Mouse (Mus musculus): Measurements from ENCODE around the gene Srpk1.

Gene Srpk1

DNA sequence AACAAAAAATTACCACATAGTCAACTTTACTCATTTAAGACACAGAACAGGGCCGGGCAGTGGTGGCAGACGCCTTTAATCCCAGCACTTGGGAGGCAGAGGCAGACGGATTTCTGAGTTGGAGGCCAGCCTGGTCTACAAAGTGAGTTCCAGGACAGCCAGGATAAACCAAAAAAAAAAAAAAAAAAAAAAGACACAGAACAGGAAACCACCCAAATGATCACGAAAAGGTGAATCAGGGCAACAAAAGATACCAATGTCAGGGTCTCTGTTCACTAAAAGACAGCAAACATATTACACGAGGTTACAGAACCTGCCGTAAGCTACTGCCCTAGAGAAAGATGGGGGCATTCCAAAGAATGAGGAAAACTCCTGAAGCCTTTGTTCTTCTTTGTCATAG is 9.4 kb downstream of the Srpk1 start:
- no peak for DNase-seq (ENCODE audit: low spot score)

DNA sequence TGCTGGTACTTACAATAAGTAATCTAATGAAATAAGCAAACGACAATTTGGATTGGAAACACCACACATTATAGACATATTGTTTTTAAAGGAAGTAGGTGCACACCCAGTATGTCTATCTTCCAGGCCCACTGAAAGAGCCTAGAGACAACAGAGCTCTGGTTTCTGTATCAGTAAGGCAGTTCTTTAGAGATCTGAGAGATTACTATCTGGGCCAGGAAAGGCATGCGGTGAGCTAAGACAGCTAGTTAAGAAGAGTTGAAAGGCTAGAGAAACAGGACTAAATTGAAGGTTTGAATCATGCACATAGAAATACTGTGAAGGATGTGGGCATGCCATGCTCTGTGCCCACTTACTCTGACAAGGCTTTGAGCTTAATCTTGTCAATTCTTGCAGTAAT is 9.9 kb downstream of the Srpk1 start:
- DNase-seq (ENCODE audit: low spot score): no peak

DNA sequence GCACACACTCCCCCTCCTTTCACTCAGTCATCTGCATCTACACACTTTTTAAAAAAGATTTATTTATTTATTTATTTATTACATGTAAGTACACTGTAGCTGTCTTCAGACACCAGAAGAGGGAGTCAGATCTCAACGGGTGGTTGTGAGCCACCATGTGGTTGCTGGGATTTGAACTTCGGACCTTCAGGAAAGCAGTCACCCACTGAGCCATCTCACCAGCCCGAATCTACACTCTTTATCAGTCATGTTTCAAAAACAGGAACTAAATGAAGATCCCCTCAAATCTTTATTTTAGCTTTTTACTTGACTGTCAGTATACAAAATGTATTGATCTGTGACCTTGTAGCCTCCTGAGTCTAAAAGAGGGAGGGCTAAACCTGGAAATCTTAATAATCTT is 13.0 kb downstream of the Srpk1 start:
- DNase-seq (ENCODE audit: low spot score): no peak

DNA sequence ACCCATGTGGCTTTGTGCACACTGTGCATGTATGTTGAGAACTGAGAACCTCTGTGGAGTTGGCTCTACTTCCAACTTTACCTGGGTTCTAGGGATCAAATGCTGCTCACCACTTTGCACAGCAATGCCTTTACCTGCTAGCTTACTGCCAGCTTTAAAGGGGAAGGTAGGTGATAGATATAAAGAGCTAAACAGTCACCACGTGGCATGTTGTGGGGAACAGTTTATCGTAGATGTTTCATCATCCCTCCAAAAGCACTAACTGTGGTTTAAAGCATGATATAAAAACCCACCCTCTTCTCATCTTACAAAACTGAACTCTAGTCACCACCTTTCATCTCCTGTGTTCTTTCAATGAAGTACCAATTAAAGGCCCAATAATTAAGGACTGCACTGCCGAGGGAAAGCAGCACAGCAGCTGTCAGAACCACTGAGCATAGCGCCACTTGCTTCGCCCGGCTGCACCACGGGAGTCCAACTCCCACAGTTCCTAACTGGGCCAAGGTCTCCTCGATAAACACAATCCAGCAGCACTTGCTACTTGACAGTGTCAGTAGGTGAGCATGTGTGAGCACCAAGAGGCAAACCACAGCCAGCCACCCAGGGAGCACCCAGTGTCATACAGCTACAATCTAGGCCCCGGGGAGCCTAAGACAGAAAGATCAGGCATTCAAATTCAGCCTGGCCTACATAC is 20.8 kb downstream of the Srpk1 start:
- no peak for DNase-seq (ENCODE audit: low spot score)

DNA sequence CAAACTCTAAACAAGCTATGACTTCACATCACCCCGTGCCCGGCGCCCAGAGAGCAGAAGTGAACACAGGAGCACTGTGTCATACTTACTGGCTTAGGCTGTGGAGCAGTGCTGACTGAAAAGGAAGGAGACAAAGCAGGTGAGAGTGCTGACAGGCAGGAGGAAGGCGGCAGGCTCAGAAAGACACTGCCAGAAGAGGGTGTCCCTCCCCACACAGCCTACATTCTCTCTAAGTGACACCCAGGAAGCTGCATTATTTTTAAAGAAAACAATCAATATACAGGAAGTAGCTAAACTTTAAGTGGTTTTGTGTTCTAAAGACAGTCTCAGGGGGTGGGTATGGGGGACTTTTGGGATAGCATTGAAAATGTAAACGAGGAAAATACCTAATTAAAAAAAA is 21.7 kb downstream of the Srpk1 start:
- DNase-seq (ENCODE audit: low spot score): no peak

DNA sequence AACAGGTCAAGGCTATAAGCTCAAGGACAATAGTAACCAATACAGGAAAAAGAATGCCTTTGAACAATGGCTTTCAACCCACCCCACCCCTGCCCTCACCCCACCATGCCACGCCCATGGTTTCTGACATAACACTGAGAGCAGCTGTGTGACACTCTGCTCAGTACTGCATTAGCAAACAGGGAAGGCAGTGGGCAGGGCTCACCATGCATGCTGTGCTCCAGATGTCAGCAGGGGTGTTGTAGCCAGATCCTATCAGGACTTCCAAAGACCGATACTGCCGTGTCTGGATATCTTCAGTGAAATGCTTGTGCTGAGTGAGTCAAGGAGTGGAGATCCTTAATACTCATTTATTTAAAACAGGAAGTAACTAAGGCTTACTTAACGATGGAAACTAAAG is 28.5 kb downstream of the Srpk1 start:
- DNase-seq (ENCODE audit: low spot score): no peak

DNA sequence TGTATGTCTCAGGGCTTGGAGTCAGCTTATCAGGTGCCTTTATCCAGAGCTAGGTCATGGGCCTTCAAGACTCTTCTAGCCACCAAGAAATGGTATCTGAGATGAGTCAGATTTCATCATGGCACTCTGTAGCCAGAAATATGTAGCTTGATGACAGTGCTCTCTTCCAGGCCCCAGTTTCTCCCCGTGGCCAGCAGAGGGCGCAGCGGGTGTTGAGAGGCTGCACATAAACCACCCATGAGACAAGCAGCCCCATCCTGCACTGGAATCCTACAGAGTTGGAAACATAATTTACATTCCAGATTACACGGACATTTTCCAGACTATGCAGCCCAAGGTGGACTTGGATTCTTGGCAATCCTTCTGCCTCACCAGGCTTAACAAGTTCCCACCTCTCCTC is 29.5 kb downstream of the Srpk1 start:
- peak; percentile 57 for DNase-seq (ENCODE audit: low spot score)

DNA sequence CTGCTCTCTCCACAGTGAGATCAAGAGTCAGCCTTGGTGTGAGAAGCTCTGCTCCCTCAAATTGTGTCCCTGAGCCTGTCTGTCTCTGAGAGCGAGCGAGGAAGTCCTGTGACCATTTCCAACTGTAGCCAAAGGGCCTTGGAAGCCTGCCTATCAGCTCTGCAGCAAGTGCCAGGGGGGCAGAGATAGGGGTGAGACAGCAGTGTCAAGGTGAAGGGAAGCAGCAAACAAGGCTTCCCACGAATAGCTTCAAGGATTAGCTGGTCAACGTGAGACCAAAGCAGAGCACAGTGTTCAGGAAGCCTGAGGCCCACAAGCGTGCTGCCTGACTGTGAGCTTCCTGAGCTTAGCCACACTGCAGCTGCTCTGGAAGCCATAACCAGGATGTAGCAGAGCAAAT is 31.0 kb downstream of the Srpk1 start:
- peak; percentile 40 for DNase-seq (ENCODE audit: low spot score)

DNA sequence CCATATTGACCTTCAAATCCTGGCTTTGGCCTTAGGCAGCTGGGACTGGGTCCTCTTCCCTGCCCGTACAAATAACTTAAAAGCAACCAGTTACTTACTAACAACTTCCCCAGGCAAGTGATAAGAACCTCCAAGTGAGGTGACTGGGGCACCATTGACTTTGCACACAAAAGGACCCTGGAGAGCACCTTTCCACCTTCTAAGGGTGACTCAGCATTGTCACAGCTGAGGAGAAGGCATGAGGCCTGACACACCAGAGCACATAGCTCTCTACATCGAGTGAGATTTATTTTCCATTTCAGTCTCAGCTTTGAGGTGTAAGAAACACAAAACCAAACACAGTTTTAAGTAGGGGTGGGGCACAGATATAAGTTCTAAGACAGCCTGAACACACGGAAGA is 31.9 kb downstream of the Srpk1 start:
- DNase-seq (ENCODE audit: low spot score): no peak

DNA sequence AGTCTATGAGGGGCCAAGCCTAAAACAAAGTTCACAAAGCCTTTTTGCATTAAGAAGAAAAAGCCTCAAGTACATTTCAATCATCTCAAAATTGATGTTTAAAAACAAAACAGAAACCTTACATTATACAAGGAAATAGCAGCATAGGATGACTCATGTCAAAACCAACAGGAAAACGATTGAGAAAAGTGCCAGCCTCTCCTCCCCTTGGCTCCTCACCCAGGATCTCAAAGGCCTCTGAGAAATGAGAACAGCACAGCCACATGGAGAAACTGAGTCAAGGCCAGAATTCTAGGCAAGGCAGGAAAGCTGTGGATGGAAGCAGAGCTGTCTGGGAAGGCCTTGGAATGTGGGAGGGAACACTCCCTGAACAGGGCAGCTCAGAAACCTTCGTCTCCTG is 33.9 kb downstream of the Srpk1 start:
- DNase-seq (ENCODE audit: low spot score): no peak

DNA sequence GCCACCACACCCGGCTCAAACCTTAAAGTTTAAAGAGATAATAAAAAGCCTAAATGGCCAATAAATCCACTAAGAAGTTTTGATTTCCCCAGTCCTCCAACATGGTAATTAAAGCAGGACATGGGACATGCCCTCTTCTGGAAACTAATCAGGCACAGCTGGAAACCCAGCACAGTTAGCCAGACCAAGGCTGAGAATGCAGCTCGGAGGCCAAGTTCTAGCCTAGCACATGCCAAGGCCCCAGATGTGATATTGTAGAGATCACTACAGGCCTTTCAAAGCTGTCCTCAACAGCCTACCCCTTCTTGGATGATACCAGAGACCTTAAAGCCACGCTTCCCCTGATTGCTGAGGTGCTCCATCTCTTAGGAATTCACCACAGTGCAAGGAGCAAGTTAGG is 36.0 kb downstream of the Srpk1 start:
- DNase-seq (ENCODE audit: low spot score): no peak

DNA sequence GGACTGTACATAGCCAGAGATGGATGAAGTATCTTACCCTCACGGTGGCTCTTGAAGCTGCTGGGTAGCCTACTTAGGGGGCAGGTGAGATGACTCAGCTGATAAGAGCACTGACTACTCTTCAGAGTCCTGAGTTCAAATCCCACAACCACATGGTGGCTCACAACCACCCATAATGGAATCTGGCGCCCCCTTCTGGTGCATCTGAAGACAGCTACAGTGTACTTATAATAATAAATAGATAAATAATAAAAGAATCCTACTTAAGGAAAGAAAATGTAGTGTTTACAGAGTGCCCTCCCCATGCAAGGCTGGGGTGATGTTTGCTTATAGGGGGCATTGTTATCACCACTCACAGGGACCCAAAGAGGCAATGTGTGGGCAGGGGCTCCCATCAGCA is 41.5 kb downstream of the Srpk1 start:
- no peak for DNase-seq (ENCODE audit: low spot score)

DNA sequence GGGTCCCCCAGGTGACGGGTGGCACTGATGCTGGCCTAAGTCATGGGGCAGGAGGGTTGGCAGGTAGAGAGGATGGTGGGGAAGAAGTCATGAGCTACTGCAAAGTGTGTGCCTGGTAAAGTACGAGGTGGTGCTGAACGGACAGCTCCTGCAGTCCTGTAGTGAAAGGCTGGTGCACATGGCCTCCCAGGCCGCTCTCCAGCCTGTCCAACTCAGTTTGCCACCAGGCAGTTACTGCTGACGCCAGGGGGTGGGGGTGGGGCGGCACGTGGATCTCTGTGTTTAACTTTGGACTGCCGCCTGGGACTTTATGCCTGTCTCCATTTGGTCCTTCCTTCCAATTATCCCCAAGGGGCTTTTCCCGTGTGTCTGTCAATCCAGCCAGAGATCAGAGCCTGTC is 42.1 kb downstream of the Srpk1 start:
- no peak for DNase-seq (ENCODE audit: low spot score)

DNA sequence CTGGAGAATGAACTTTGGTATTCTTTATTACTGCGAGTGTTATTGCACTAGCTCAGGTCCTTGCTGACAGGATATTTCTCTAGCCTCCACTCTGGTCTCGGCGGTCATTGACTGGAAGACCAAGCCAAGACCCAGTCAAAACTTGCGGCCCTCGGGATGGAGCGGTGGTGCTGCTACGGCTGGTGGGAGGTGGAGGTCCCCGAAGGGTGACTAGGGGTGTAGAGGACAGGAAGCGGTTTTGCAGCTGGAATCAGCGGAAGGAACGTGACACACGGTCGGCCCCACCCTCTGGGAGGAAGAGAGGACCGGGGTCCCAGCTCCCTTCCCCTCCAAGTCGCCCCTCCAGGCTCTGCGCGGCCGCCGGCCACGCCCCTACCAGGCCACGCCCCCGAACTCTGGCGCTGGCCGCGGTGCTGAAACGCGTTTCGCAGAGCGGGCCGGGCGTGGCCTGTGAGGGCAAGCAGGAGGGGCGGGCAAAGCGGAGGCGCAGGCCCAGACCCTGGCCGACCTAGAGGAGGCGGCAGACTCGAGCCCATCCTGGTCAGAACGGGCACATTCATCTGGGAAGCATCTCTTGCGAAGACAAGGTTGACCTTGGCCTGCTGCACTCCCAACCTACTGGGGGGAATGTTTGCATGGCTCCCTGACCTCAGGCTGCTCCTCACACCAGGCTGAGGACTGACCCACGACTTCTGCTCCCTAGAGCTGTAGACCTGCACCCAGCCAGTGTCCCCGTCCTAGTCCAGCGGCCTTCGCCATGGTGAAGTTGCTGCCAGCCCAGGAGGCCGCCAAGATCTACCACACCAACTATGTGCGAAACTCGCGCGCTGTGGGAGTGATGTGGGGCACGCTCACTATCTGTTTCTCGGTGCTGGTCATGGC is 47.0 kb downstream of the Srpk1 start, which contains the start of gene Lhfpl5:
Lhfpl5 (plus strand) TSS at position 398 of the 882 bp plus-strand sequence.
- DNase-seq (ENCODE audit: low spot score): peak; percentile 19

DNA sequence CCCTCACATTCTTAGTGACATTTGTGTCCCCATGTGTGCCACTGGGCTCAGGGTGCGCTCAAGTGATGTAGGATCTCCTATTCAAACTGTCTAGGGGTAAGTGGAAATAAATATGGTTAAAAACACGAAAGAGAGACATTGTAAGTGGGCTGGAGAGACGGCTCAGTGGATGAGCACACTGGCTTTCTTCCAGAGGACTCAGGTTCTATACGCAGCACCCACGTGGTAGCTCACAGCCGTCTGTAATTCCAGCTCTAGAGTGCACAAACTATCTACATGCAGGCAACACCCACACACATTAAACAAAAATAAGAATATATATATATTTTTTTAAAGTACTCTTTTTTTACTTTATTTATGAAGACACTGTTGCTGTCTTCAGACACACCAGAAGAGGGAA is 49.6 kb downstream of the Srpk1 start:
- no peak for DNase-seq (ENCODE audit: low spot score)

DNA sequence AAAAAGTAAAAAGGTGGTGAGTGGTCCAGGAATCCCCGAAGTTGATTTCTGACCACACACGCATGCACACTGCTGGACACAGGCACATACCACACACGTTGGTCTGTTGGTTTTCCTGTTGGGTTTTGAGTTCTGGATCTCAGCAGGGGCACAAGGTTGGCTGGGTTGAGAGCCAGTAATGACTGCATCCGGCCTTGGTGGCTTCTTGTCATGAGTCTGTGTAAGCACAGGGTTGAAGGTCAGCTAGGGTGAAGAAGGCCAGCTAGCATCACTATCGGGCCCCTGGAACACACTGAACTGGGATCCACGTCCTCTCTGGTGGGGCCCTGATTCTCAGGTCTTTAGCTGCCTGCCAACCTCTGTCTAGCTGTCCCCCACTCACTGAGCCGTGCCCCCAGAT is 50.0 kb downstream of the Srpk1 start:
- DNase-seq (ENCODE audit: low spot score): no peak

DNA sequence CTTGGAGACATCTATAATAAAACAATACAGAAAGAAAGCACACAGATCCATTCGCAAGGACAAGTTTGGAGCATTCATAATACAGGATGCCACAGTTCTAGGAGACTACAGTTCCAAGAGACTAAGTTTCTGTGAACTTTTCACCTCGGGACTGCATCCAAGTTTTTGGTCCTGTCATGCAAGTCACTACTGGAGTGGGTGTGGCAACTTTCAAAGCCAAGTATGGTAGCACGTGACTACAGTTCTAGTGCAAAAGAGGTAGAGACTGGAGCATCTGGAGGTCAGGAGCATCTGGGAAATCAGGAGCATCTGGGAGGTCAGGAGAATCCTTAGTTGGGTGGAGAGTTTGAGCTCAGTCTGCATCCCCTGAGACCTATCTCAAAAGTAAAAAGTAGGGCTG is 50.6 kb downstream of the Srpk1 start:
- DNase-seq (ENCODE audit: low spot score): no peak

DNA sequence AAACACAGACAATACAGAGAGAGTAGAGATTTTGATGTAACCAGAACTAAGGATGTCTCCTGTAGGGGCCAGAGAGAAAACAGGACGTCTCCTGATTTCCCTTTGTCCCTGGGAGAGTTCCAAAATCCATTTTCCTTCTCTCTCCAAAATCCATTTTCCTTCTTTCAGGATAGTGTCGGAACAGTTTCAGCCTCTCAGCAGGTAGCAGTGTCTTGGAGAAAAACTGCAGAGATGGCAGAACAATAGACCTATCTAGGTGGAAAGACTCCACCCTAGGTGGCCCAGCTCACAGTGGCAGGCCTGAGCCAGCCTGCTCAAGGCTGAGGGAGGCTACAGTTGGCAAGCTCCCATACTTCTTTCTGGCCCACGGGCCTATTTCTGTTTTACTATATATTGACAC is 55.0 kb downstream of the Srpk1 start:
- no peak for DNase-seq (ENCODE audit: low spot score)

DNA sequence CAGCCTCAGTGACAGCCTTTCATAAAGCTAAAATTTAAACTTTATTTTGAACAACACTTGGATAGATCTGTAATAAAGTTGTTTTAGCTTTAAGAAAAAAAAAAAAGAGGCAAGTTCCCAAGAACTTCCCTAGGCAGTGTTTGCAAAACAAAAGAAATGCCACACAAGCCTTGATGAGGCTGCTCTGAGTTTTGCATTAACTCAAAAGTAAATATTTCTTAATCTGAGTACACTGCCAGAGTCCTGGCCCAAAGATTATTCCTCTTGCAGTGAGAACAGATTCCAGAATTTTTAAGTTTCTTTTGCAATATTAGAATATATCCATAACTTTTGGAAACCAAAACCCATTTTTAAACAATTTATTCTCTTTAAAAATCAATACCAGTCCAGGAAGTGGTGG is 57.3 kb downstream of the Srpk1 start:
- no peak for DNase-seq (ENCODE audit: low spot score)

DNA sequence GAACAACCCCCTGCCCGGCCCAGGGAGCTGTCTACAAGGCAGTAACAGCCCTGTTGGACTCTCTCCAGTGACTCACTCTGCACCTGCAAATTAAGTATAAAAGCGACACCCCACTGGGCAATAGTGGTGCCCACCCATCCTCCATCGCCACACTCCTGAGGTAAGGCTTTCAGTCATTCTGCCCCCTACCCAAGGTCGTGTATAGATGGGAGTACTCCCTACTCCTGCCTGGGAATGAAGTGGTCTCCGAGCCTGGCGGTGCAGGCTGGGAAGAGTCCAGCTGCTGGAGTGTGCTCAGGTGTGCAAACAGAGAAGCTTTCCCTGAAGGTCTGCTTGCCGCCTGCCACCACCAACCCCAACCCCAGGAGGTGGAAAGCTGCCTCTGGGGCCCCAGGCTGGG is 60.9 kb downstream of the Srpk1 start:
- DNase-seq (ENCODE audit: low spot score): no peak

DNA sequence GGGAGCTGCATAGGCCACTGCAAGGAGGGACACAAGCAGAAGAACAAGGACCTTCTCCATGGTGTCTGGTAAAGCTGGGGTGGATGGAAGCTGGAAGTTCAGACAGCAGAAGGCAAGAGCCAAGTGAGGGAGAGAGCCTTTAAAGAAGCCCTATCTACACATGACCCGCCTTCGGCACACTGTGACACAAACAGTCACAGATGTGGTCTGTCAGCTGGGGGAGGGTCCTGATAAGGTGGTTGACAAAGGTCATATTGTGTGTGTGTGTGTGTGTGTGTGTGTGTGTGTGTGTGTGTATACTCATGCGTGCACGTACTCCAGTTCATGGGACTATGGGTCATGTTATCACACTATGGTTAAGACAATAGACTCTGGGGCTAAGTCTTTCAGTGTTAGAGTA is 61.9 kb downstream of the Srpk1 start, which contains the start of gene Clps:
Clps (minus strand) TSS at position 169 of the 400 bp plus-strand sequence.
- DNase-seq (ENCODE audit: low spot score): no peak

DNA sequence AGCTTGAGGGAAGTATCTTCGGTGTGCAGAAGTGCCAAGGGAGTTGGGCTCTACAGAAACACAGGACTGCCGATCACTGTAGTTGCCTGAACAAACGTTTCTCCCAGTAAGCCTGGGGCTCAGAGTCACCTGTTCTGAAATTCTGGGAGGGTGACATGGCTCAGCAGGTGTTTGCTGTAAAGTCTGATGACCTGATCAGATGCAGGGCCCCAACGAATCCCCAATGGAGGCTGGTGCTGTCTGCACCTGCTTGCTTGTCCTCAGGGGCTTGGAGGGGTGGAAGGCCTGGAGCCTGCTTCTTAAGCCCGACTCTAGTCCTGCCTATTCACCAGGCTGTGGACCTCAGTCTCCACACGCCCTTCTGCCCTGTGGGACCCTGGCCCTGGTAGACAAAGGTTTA is 64.7 kb downstream of the Srpk1 start:
- DNase-seq (ENCODE audit: low spot score): no peak

DNA sequence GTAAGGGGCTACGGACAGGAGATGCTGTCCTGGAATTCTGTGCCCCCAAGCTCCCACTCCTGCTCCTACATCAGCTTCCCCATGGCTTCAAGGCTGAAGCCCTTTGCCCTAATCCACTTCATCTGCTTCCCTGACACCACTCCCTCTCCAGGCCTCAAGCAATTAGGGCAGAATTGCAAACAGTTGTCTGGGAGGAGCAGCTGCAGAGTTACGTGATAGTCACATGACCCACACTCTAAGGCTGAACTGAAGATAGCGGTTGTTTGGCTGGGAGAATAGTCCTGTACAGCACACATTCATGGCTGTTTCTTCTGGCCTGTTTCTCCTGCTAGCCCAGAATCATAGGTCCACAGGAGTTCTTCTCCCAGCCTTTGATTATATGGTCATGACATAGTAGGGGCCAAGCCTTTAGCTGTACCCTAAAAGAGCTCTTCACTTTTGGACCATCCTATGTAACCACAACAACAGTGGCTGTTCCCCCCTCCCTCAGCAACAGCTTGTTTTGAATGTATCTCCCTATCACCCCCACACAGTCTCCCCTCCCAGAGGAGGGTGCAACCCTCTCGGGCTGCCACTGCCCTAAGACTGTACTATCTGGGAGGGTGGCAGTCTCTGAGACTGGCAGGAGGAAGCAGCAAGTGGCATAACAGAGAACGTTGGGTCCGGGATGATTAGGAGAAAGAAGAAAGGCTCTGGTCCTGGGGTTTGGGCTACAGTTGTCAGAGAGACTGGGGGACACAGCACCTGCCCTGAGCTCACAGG is 65.7 kb downstream of the Srpk1 start:
- DNase-seq (ENCODE audit: low spot score): no peak

Data from spleen, adult 12 weeks (tissue).